Mouse (Mus musculus) ES-E14 (cell line): ENCODE data around the gene Arhgap1.

Source experiments
- CHD2 ChIP-seq: IDR thresholded peaks from 2 replicates; pipeline ENCODE4 v1.6.1; 2014; ENCODE audit warnings: mild to moderate bottlenecking, low read depth, low read length, inconsistent platforms
- HCFC1 ChIP-seq: IDR thresholded peaks from 2 replicates; pipeline ENCODE4 v1.6.1; 2012; ENCODE audit warnings: low read length, inconsistent platforms, borderline replicate concordance; ENCODE audit not compliant: insufficient read depth
- MAFK ChIP-seq: IDR thresholded peaks from 2 replicates; pipeline ENCODE4 v1.6.1; 2014; ENCODE audit warnings: mild to moderate bottlenecking, low read depth, low read length, inconsistent platforms; ENCODE audit not compliant: insufficient read depth
- ZC3H11A ChIP-seq: IDR thresholded peaks from 2 replicates; pipeline ENCODE4 v1.6.1; 2012; ENCODE audit warnings: low read depth, mild to moderate bottlenecking, inconsistent platforms, low read length, borderline replicate concordance
- ZNF384 ChIP-seq: IDR thresholded peaks from 2 replicates; pipeline ENCODE4 v1.6.1; 2012; ENCODE audit warnings: low read depth, low read length, inconsistent platforms

DNA sequence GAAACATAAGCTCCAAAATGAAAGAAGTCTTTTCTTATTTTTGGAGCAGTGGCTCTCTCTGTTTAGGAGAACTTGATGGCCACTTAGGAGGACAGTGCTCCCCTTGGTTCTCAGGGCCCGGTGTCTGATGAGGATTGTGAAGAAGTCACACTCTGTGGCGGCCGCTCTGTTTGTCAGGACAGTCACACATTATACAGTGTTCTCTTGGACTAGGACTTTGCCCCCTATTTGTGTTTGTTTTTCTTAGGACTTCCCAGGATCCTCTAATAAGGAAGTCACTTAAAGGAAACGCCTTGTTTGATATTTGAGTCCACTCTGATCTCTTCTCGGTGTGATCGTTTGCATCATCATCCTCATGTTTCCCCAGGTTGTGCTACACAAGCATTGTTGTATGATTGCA is 68.6 kb downstream of the Arhgap1 start:
- TF ChIP-seq HCFC1 = no peak
- no peak for TF ChIP-seq MAFK
- TF ChIP-seq ZC3H11A = no peak
- TF ChIP-seq CHD2 = no peak
- TF ChIP-seq ZNF384 = no peak
